Mouse (Mus musculus): ENCODE results near the gene Dgkz.

Dgkz gene

DNA sequence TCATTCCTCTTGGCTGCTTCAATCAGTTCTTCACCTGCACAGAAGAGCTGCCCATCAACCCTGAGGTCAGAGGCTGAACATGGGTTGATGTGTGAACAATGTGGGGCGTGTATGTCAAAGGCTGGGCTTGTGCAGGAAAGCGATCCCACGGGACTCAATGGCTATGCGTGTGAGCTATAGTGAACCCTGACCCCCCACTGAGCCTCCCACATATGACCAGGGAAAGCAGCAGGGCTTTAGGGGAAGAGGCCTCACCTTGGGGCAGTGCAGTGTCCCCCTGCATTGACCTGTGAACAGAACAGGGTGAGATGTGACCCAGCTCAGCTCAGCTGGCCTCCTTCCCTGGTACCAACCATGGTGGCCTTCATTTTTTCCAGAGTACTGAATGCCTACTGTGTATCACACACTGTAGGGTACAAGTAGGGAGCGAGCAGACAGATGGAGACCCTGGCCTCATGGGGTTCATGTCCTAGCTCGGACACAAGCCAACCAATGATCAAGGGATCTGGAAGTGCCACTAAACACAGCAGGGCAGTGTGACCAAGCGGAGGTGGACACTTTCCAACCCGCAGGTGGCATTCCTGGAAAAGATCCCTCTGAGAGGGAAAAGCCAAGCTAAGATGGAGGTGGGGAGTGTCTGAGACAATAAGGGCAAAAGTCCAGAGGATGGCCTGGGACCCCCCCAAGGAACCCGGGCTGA lies 40.7 kb downstream of the Dgkz start:
- 70% methylated on average over 9 of the region's 9 CpGs for WGBS

- 68% methylated on average over 8 of the region's 8 CpGs for WGBS
These were observed 41.6 kb downstream of the Dgkz start for GRCm38 (mm10) chr2:91934016-91934415.

DNA sequence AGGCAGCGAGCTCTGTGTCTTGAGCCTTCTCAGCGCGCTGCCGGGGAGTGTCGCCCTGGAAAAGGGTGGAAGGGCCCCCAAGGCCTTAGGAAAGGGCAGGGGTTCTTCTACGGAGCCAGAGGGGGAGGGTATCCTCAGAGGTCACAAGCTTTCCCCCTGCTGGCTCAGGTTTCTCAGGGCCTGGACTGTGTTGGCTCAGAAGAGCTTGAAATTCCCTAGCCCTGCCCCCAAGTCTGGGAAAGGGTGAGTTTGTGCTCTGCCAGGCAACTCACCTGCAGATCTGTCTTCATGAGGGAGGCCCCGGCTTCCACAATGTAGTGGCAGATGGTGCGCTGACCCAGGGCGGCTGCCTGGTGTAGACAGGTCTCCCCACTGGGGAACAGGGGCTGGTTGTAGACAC lies 42.2 kb downstream of the Dgkz start:
- WGBS = 65% methylated on average over 9 of the region's 9 CpGs

DNA sequence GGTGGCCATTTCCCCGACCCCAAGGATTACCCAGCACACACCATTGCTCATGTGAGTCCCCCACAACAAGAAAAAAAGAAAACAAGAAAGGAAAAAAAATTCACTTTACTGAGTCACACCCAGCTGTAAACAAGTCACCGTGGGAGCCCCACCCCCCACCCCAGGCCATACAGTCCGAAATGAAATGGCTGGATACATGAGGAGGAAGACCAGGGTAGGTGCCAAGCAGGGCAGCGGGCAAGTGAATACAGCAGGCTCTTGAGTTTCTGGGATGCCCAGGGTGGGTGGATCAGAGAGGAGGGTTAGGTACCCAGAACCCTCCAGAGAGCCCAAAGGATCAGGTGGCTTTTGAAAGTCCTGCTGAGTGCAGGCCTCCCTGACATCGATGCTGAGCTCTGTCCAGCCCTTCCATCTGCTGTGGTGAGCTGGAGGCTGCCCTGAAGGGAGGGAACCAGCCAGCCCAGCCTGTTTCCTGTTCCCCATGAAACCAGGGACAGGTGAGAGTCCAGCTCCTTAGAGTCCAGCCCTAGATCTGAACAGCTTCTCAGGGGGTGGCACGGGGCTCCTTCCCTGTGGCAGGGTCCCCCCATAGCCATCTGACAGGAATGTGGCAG lies 42.8 kb downstream of the Dgkz start:
- WGBS = 26% methylated on average over 6 of the region's 6 CpGs

- WGBS = 24% methylated on average over 16 of the region's 16 CpGs
These were observed 43.4 kb downstream of the Dgkz start, which contains the start of gene Mdk for GRCm38 (mm10) chr2:91932160-91932711. Gene Mdk (minus strand): TSS chr2:91932297.

- 22% methylated on average over 49 of the region's 50 CpGs for whole genome bisulfite sequencing
These were observed 44.1 kb downstream of the Dgkz start for GRCm38 (mm10) chr2:91931328-91932159.

DNA sequence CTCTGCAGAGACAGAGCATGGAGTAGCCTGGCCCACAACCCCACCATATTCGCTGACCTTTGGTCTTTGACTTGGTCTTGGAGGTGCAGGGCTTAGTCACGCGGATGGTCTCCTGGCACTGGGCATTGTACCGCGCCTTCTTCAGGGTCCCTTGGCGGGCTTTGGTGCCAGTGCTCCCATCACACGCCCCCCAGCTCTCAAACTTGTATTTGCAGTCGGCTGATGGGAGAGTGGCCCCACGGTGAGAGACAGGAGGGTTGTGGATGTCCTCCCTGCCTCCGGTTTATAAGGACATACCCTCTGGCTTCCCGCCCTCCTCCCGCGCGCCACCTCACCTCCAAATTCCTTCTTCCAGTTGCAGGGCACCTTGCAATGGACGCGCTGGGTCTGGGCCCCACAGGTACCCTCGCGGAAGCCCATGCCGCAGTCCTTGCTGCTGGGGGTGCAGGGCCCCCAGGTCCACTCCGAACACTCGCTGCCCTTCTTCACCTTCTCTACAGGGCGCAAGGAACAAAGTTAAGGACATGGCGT lies 44.8 kb downstream of the Dgkz start:
- whole genome bisulfite sequencing = 40% methylated on average over 23 of the region's 23 CpGs

GRCm38 (mm10) chr2:91929936-91930335 lies 45.7 kb downstream of the Dgkz start:
- WGBS = 22% methylated on average over 12 of the region's 12 CpGs

DNA sequence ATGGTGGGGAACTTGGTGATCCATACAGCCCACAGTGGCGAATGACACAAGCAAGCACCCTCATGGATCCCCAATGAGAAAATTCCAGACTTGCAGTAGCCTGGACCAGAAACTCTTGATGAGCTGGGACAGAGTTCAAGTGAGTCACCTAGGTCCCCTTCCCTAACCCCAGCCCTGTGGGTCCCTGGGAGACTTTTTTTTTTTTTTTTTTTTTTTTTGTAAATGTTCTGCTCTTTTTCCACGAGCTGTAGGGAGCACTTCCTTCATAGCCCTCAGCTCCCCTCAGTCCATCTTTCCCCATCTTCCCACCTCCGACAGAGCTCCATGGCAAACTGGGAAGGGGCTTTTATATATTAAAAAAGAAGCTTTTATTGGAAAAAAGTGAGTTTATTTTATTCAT lies 46.2 kb downstream of the Dgkz start:
- WGBS = 61% methylated on average over 3 of the region's 3 CpGs

DNA sequence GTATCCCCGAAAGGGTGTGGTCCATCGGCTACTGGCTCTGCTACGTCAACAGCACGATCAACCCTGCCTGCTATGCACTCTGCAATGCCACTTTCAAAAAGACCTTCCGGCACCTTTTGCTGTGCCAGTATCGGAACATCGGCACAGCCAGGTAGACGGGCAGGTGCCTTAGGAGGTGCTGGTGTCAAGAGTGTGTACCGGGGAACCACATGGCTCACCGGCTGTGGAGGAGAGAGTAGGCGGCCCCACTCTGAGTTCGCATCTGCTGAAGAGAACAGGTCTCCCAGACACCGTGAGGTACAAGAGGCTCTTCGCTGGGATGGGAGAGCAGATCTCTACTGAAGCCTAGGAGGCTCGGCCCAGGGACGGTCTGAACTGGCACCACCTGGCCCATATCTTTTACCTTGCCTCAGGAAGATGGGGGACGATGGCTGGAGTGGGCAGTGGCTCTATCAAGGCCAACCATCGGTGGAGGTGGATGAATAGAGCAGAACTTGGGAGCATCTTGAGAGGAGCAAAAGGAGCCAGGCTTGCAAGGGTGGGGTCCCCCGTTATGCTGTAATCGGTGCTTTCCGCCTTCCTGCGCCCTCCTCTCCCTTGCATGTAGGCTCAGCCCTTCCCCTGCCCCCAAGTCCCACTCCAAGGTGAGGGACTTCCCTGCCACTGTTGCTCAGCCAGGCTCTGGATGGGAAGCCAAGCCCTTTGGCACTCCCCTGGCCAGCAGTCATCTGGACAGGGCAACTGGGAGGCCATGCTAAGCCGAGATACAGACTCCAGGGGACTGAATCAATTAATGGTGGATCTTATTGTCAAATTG lies 46.9 kb downstream of the Dgkz start:
- 66% methylated on average over 23 of the region's 23 CpGs for WGBS

GRCm38 (mm10) chr2:91927826-91928533 lies 47.7 kb downstream of the Dgkz start:
- WGBS = 40% methylated on average over 34 of the region's 34 CpGs

DNA sequence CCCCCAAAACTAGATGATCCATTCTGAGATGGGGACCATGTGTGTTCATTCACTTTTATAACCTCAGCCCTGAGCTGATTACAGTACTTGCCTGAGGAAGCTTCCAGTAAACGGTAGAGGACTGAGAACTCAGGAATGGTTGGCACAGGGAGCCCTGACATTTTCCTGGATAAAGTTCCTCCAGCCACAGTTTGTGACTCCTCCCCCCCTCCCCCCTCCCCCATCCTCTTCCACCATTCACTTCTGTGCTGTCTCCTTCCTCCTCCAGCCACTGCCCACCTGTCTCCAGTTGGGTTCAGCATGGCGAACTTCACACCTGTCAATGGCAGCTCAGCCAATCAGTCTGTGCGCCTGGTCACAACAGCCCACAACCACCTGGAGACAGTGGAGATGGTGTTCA lies 48.7 kb downstream of the Dgkz start, which contains the start of gene Chrm4:
Gene Chrm4, plus strand, starts transcription at position 301 of the 400 bp plus-strand sequence.
- 66% methylated on average over 3 of the region's 3 CpGs for WGBS

GRCm38 (mm10) chr2:91925442-91925841 lies 50.2 kb downstream of the Dgkz start:
- WGBS = 53% methylated on average over 15 of the region's 15 CpGs

GRCm38 (mm10) chr2:91924726-91925125 lies 50.9 kb downstream of the Dgkz start:
- 49% methylated on average over 1 of the region's 1 CpGs for WGBS

GRCm38 (mm10) chr2:91923415-91924337 lies 52.0 kb downstream of the Dgkz start:
- 4% methylated on average over 54 of the region's 54 CpGs for WGBS

DNA sequence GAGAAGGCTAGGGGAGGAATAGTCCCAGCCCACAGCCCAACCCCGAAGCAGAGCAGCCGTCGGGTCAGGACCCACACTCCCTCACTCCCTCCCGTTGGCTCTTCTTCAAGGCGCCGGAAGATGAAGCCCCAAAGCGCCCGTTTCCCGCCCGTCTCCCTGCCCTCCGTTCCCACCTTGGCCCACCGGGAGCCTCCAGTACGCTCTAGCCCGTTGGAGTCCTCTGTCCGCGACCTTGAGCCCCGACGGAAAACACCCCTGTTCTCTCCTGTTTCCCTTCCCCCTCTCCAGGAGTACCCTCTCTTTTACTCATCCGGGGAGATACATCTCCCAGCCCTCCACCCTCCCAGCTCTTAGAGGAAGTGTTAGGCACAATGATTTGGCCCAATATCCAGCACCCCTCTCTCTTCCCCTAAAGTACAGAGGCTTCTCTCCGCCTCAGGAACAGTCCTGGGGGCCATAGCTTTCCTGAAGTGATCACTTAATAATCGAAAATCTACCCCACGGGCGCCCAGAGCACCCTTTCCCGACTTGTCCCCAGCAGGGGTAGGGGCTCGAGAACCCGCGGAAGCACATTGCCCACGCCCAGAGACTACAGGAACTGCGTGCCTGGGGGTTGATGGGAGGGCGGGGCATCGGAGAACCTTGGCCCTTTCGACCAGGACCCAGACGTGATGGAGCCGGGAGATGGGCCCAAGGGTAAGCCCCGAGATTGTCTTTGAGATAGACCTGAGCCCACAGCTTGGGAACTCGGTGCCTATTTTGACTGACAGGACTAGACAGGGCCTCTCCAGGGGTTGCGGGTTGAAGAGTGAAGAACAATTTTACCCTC lies 52.9 kb downstream of the Dgkz start:
- 4% methylated on average over 37 of the region's 37 CpGs for WGBS

- WGBS = under 1% methylated on average over 63 of the region's 64 CpGs
These were observed 53.7 kb downstream of the Dgkz start for GRCm38 (mm10) chr2:91921790-91922570.

Data from cerebral cortex, adult 2 months (tissue).